Mouse (Mus musculus): Measurements from ENCODE around the gene Macf1.
"Not testable (repeated sequence)": the region's sequence is repeated elsewhere in the genome, so short reads cannot be mapped to it uniquely, and the experiment has no call there.

Macf1 gene

DNA sequence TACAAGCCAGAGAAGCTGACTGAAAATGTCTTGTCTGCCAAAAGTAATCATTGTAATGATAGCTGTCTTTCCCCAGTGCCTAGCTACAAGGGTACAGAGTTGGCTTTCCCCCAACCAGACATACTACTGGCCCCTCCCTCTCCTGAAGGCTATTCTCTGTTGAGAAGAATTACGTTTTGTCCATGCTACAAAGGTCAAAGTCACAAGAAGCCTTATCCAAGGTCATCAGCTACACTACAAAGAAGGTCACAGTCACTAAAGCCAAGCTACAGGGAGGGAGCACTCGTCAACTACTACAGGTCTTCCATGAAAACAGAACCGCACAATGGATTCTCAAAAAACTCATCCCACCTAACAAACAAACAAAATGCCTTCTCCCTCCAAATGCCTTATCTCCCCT, 49.7 kb downstream of the Macf1 start:
- peaks cover 23% of the 10 kb centered on the region for H3K36me3 ChIP-seq (ENCODE audit: insufficient read depth, low read length)
- no peaks in the 10 kb centered on the region for H3K27me3 ChIP-seq (ENCODE audit: insufficient read depth, low read length)
- peaks cover 10% of the 10 kb centered on the region for H3K9me3 ChIP-seq (ENCODE audit: low read length)
- H3K4me3 ChIP-seq (replicated peaks; ENCODE audit: low read length) = peak overlapping the region; percentile 14
- H3K4me1 ChIP-seq (replicated peaks; ENCODE audit: low read depth, low read length) = peaks cover 89% of the 10 kb centered on the region
- no peak for TF ChIP-seq POU5F1 (IDR thresholded peaks at IDR 0.05; ENCODE audit: borderline replicate concordance, low read length)
- TF ChIP-seq NANOG (IDR thresholded peaks at IDR 0.05; ENCODE audit: borderline replicate concordance, low read length) = no peak
- no peak for TF ChIP-seq CTCF (conservative IDR thresholded peaks at IDR 0.05; ENCODE audit: low read length)

DNA sequence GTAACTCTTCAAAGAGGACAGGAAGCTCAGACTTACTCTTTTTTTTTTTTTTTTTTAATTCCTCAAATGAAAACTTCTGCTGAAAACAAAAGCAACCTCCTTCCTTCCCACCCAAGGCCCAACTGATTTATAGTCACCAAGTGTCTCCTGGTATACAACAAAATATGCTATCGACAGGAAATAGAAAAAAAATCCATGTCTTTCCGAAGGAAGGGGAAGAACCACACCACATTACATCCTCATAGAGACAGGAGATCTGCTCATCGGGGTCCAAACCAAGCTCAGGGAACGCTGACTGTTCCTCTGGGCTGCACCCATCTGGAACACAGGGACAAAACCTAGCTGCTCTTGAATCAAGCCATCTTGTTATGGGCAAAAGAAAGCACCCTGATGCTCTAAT, 50.3 kb downstream of the Macf1 start:
- TF ChIP-seq CTCF (conservative IDR thresholded peaks at IDR 0.05; ENCODE audit: low read length) (no peak), NANOG (IDR thresholded peaks at IDR 0.05; ENCODE audit: borderline replicate concordance, low read length) (no peak), POU5F1 (IDR thresholded peaks at IDR 0.05; ENCODE audit: borderline replicate concordance, low read length) (no peak)
- H3K4me1 ChIP-seq (replicated peaks; ENCODE audit: low read depth, low read length) = peaks cover 95% of the 10 kb centered on the region
- peaks cover 23% of the 10 kb centered on the region for H3K36me3 ChIP-seq (ENCODE audit: insufficient read depth, low read length)
- peak overlapping the region; percentile 14 for H3K4me3 ChIP-seq (replicated peaks; ENCODE audit: low read length)
- H3K27me3 ChIP-seq (ENCODE audit: insufficient read depth, low read length) = no peaks in the 10 kb centered on the region
- peaks cover 9% of the 10 kb centered on the region for H3K9me3 ChIP-seq (ENCODE audit: low read length)

DNA sequence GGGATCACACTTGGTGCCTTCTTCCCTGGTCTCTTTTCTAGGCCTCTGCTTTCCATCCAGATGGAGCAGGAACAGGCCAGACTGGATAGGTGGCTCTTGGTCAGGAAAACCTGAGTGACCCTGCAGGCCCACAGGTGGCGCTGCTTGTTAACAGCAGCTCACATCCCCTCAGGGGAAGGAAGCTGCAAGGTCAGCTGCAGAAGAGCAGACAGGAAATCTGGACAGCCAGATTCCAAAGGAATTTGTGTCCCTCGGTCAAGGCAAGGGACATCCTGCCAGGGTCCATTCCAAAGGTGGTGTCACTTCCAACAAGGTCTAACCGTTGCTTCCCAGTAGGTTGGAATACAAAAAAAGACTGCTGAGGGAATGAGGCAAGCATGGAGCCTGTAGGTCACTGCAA, 50.8 kb downstream of the Macf1 start:
- TF ChIP-seq CTCF (conservative IDR thresholded peaks at IDR 0.05; ENCODE audit: low read length) (peak; percentile 62), NANOG (IDR thresholded peaks at IDR 0.05; ENCODE audit: borderline replicate concordance, low read length) (no peak)
- H3K36me3 ChIP-seq (ENCODE audit: insufficient read depth, low read length) = peaks cover 18% of the 10 kb centered on the region
- H3K27me3 ChIP-seq (ENCODE audit: insufficient read depth, low read length) = no peaks in the 10 kb centered on the region

DNA sequence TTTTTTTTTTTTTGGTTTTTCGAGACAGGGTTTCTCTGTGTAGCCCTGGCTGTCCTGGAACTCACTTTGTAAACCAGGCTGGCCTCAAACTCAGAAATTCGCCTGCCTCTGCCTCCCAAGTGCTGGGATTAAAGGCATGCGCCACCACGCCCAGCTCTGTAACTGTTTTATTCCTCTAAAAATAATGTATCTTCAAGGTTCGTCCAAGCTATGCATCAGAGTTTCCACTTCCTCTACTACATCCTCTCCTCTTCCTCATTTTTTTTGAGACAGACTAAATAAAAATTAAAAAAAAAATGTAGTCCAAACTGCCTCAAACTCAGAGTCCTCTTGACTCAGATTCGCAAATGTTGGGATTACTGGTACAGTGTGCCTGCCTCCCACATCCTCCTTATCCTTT, 52.0 kb downstream of the Macf1 start:
- peaks cover 15% of the 10 kb centered on the region for H3K36me3 ChIP-seq (ENCODE audit: insufficient read depth, low read length)
- H3K4me1 ChIP-seq (replicated peaks; ENCODE audit: low read depth, low read length) = peaks cover 97% of the 10 kb centered on the region
- H3K27me3 ChIP-seq (ENCODE audit: insufficient read depth, low read length); H3K9me3 ChIP-seq (ENCODE audit: low read length); H3K4me3 ChIP-seq (replicated peaks; ENCODE audit: low read length): not testable (repeated sequence)

More for the DNA sequence above, 50.8 kb downstream of the Macf1 start:
- Histone ChIP-seq H3K4me3 (replicated peaks; ENCODE audit: low read length) (peak overlapping the region; percentile 14; the same call in 1 of the 2 replicates), H3K4me1 (replicated peaks; ENCODE audit: low read depth, low read length) (peaks cover 97% of the 10 kb centered on the region), H3K9me3 (ENCODE audit: low read length) (peaks cover 4% of the 10 kb centered on the region)

DNA sequence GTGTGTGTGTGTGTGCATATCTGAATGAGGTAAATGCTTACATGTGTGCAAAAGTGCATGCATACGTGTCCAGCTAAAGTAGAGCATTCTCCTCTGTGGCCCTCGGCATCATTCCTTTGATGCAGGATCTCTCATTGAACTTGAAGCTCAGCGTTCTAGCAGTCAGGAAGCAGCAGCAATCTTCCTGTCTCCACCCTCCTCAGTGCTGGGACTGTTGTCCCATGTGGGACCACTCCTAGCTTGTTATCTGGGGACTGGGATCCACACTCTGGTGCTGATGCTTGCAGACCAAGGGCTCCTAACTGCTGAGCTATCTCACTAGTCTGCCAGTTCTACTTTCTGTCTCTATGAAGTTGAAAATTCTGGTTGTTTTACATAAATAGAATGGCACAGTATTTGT, 52.5 kb downstream of the Macf1 start:
- TF ChIP-seq NANOG (IDR thresholded peaks at IDR 0.05; ENCODE audit: borderline replicate concordance, low read length) (no peak), CTCF (conservative IDR thresholded peaks at IDR 0.05; ENCODE audit: low read length) (no peak), POU5F1 (IDR thresholded peaks at IDR 0.05; ENCODE audit: borderline replicate concordance, low read length) (no peak)
- H3K4me3 ChIP-seq (replicated peaks; ENCODE audit: low read length) = peak overlapping the region; percentile 39
- H3K36me3 ChIP-seq (ENCODE audit: insufficient read depth, low read length) = peaks cover 15% of the 10 kb centered on the region
- H3K27me3 ChIP-seq (ENCODE audit: insufficient read depth, low read length) = no peaks in the 10 kb centered on the region
- H3K9me3 ChIP-seq (ENCODE audit: low read length) = no peaks in the 10 kb centered on the region
- peaks cover 97% of the 10 kb centered on the region for H3K4me1 ChIP-seq (replicated peaks; ENCODE audit: low read depth, low read length)

DNA sequence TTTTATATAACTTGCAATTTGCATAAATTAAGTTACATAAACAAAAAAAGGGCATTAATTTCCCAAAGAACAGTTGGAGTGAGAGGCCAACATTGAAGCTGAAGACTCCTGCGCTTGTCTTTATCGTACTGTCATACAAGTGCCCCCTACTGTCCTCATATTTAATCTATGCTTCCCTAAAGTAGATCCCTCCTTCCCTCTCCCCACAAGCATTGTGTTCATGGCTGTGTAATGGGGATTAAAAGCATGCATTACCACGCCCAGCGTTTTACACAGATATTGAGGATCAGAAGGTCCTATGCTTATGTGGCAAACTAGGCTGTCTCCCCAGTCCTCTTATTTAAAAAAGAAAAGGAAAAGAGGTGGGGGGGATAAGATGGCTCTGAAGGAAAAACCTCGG, 56.5 kb downstream of the Macf1 start:
- peaks cover 15% of the 10 kb centered on the region for H3K36me3 ChIP-seq (ENCODE audit: insufficient read depth, low read length)
- TF ChIP-seq POU5F1 (IDR thresholded peaks at IDR 0.05; ENCODE audit: borderline replicate concordance, low read length) = no peak
- no peak for TF ChIP-seq NANOG (IDR thresholded peaks at IDR 0.05; ENCODE audit: borderline replicate concordance, low read length)
- no peak for TF ChIP-seq CTCF (conservative IDR thresholded peaks at IDR 0.05; ENCODE audit: low read length)
- peaks cover 93% of the 10 kb centered on the region for H3K4me1 ChIP-seq (replicated peaks; ENCODE audit: low read depth, low read length)
- H3K9me3 ChIP-seq (ENCODE audit: low read length) = no peaks in the 10 kb centered on the region
- no peaks in the 10 kb centered on the region for H3K27me3 ChIP-seq (ENCODE audit: insufficient read depth, low read length)
- peak overlapping the region; percentile 43 for H3K4me3 ChIP-seq (replicated peaks; ENCODE audit: low read length)

DNA sequence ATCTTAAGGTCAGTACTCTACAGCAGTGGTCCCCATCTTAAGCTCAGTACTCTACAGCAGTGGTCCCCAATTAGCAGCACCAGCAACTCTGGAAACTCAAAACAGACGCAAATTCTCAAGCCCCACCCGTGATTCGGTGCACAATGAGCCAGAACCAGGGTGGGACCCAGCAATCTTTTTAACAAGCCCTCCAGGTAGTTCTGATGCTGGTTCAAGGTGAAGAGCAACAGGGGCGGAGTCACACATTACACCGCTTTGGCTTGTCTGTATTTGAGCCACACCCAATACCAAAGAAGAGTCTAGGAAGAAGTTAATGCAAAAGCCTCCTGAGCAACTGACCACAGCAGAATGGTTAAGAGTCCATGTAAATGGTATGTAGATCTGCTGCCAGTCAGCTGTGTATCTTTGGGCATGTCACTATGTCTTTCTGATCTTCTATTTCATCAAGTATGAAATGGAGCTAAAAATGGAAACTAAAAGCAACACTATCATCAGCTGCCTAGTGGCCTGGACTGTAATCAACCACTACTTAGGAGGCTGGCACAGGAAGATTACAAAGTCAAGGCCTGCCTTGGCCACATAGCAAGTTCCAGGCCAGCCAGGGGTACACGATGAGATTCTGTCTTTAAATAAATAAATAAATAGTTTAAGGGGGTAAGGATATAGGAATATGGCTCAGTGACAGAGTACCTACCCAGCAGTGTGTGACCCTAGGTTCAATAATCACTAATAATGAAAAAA, 58.7 kb downstream of the Macf1 start:
- Histone ChIP-seq H3K4me1 (replicated peaks; ENCODE audit: low read depth, low read length) (peaks cover 94% of the 10 kb centered on the region), H3K9me3 (ENCODE audit: low read length) (no peaks in the 10 kb centered on the region), H3K36me3 (ENCODE audit: insufficient read depth, low read length) (peaks cover 15% of the 10 kb centered on the region), H3K4me3 (replicated peaks; ENCODE audit: low read length) (peak overlapping the region; percentile 59), H3K27me3 (ENCODE audit: insufficient read depth, low read length) (no peaks in the 10 kb centered on the region)
- no peak for TF ChIP-seq NANOG (IDR thresholded peaks at IDR 0.05; ENCODE audit: borderline replicate concordance, low read length)
- no peak for TF ChIP-seq POU5F1 (IDR thresholded peaks at IDR 0.05; ENCODE audit: borderline replicate concordance, low read length)
- no peak for TF ChIP-seq CTCF (conservative IDR thresholded peaks at IDR 0.05; ENCODE audit: low read length)

DNA sequence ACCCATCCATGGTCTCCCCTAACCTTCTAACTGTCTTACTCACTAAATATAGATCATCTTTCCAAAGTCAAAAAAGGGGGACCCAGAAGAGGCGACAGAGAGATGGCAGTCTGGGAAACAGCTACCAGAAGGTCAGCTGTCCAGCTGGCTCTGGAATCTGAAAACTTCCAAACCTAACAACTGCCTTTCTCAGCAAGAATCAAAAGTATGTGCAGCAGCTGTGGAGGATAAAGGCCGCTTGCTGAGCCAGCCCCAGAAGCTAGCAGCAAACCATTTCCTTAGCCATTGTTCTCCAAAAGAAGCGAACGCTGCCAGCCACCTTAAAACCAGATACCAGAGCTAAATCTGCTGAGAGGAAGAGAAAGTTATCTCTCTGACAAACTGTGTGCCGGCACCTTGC, 59.7 kb downstream of the Macf1 start:
- H3K4me3 ChIP-seq (replicated peaks; ENCODE audit: low read length) = peak overlapping the region; percentile 59
- H3K27me3 ChIP-seq (ENCODE audit: insufficient read depth, low read length) = no peaks in the 10 kb centered on the region
- no peaks in the 10 kb centered on the region for H3K9me3 ChIP-seq (ENCODE audit: low read length)
- H3K4me1 ChIP-seq (replicated peaks; ENCODE audit: low read depth, low read length) = peaks cover 94% of the 10 kb centered on the region
- peaks cover 12% of the 10 kb centered on the region for H3K36me3 ChIP-seq (ENCODE audit: insufficient read depth, low read length)
- no peak for TF ChIP-seq CTCF (conservative IDR thresholded peaks at IDR 0.05; ENCODE audit: low read length)
- peak; percentile 96 for TF ChIP-seq NANOG (IDR thresholded peaks at IDR 0.05; ENCODE audit: borderline replicate concordance, low read length)

DNA sequence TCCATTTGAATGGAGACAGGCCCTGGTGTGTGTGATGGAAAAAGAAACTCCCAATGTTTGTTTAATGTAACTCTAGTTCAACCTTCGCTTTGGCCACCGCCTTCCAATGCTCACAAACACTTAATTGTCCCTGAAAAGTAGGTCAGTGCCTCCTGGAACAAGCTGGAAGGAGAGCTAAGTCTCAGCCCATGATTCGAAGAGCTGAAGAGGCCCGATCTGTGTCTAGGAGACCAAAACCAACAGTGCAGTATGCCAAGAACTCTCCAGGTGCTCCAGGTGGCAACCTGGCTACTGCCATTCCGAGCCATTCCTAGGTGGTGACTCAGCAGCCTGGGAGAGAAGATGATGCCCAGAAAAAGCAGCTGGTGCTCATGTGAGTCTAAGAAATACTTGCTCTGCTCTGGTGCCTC, 60.4 kb downstream of the Macf1 start:
- no peaks in the 10 kb centered on the region for H3K27me3 ChIP-seq (ENCODE audit: insufficient read depth, low read length)
- peaks cover 4% of the 10 kb centered on the region; the same call in 1 of the 2 replicates for H3K9me3 ChIP-seq (ENCODE audit: low read length)
- H3K36me3 ChIP-seq (ENCODE audit: insufficient read depth, low read length) = peaks cover 6% of the 10 kb centered on the region; the same call in 1 of the 2 replicates
- H3K4me3 ChIP-seq (replicated peaks; ENCODE audit: low read length) = peak overlapping the region; percentile 59
- TF ChIP-seq NANOG (IDR thresholded peaks at IDR 0.05; ENCODE audit: borderline replicate concordance, low read length) = no peak
- TF ChIP-seq CTCF (conservative IDR thresholded peaks at IDR 0.05; ENCODE audit: low read length) = no peak
- no peak for TF ChIP-seq POU5F1 (IDR thresholded peaks at IDR 0.05; ENCODE audit: borderline replicate concordance, low read length)
- peaks cover 93% of the 10 kb centered on the region for H3K4me1 ChIP-seq (replicated peaks; ENCODE audit: low read depth, low read length)

Data from E14TG2a.4 (cell line).